Mouse (Mus musculus): ENCODE data around the gene Spock1. TPM values are rescaled to one million over a fixed set of nuclear protein-coding genes. Genes with fewer than 3 reads are reported as not detected.

The Spock1 gene
- total and polyA plus RNA-seq, 2 experiments: not detected

DNA sequence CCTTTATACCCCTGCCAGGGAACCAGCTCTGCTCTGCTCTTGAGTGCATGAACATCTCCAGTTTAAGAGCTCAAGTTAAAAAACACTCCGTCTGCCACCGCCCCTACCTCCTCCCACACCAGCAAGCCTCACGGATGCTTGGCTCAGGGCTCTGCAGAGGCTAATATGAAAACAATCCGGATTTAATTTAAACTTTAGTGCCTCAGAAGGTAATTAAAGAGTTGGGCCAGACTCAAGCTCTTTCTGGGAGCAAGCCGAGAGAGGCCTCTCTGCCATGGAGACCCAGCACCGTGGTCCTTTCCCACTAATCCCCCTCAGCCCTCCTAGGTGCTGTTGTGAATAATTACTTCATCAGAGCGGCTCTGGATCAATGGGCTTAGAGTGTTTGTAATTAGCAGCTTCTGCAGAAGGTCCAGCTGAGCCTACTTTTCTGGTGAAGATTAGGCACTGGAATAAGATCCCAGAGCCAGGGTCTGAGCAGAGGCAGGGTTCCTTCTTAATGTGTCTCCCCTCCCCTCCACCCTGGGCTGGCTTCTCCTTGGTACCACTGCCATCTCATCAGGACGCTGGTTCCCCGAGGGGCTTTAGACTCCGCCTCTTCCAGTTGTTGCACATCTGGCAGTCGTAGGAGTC lies 457.8 kb downstream of the Spock1 start:
- WGBS: 43% methylated on average over 11 of the region's 11 CpGs

DNA sequence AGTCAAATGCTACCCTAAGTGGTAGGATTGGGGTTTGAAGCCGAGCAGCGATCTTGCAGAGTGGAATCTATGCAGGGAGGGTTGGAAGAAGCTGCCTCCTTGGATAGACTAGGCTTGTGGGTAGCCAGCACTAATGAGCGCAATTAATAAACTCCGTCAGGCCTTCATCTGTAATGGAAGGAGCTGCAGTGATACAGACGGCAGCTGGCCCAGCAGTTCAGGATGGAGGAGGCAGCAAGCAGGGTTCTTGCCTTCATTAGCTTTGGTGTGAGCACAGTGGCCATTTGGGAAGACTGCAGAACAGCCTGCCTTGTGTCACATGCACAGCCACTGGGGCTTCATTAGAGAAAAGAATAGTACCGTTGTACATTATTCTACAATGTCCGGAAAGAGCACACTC lies 459.2 kb downstream of the Spock1 start:
- no peak for DNase-seq (ENCODE audit: extremely low read depth, low read depth, low spot score)
- H3K79me2 ChIP-seq (ENCODE audit: control insufficient read depth, insufficient read depth, low read length): no peaks in the 10 kb centered on the region
- 92% methylated on average over 7 of the region's 7 CpGs for WGBS
- TF ChIP-seq CTCF (IDR thresholded peaks at IDR 0.05; ENCODE audit: low read depth, low read length) (no peak), POLR2A (IDR thresholded peaks at IDR 0.05; ENCODE audit: extremely low read depth, insufficient read depth, low read length) (no peak)
- H3K4me1 ChIP-seq (ENCODE audit: control insufficient read depth, insufficient read depth, low read length): no peaks in the 10 kb centered on the region
- H3K4me3 ChIP-seq (ENCODE audit: insufficient read depth, low read depth, low read length): no peak overlapping the region
- H3K9ac ChIP-seq (ENCODE audit: low read depth, low read length): no peak overlapping the region
- H3K36me3 ChIP-seq (ENCODE audit: control insufficient read depth, insufficient read depth, low read length): no peaks in the 10 kb centered on the region
- no peak overlapping the region for H3K27ac ChIP-seq (replicated peaks; ENCODE audit: insufficient read depth, low read depth, low read length)
- 0 out of 2 replicates have a peak, but pooled peaks cover 2% of the 10 kb centered on the region for H3K27me3 ChIP-seq (ENCODE audit: control insufficient read depth, insufficient read depth, low read length)

More for the DNA sequence above, 457.8 kb downstream of the Spock1 start:
- 0 out of 2 replicates have a peak, but pooled peaks cover 2% of the 10 kb centered on the region for H3K27me3 ChIP-seq (ENCODE audit: control insufficient read depth, insufficient read depth, low read length)
- H3K27ac ChIP-seq (replicated peaks; ENCODE audit: insufficient read depth, low read depth, low read length): no peak overlapping the region
- no peaks in the 10 kb centered on the region for H3K36me3 ChIP-seq (ENCODE audit: control insufficient read depth, insufficient read depth, low read length)
- H3K9ac ChIP-seq (ENCODE audit: low read depth, low read length): no peak overlapping the region
- no peak for TF ChIP-seq POLR2A (IDR thresholded peaks at IDR 0.05; ENCODE audit: extremely low read depth, insufficient read depth, low read length)
- TF ChIP-seq CTCF (IDR thresholded peaks at IDR 0.05; ENCODE audit: low read depth, low read length): no peak
- no peaks in the 10 kb centered on the region for H3K4me1 ChIP-seq (ENCODE audit: control insufficient read depth, insufficient read depth, low read length)
- no peak for DNase-seq (ENCODE audit: extremely low read depth, low read depth, low spot score)
- no peaks in the 10 kb centered on the region for H3K79me2 ChIP-seq (ENCODE audit: control insufficient read depth, insufficient read depth, low read length)
- no peak overlapping the region for H3K4me3 ChIP-seq (ENCODE audit: insufficient read depth, low read depth, low read length)

DNA sequence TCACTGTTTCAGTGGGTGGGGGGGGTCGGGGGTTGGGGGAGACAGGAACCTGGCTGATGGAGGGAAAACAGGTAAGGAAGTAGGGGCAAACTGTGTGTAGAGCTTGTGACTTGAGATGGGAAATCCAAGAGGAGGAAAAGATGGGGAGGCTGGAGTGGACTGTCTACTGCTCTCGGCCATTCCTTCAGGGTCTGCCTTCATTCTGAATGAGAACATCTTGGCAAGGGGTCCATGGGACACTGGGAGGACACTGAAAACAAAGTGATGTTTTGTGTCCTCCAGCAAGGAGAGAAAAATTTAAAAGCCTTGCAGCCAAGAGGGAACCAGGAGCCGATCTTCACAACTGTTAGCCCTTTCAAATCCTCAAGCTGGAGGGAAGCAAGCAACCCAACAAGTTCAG lies 463.2 kb downstream of the Spock1 start:
- DNase-seq (ENCODE audit: extremely low read depth, low read depth, low spot score): no peak
- Histone ChIP-seq H3K36me3 (ENCODE audit: control insufficient read depth, insufficient read depth, low read length) (no peaks in the 10 kb centered on the region), H3K79me2 (ENCODE audit: control insufficient read depth, insufficient read depth, low read length) (no peaks in the 10 kb centered on the region), H3K27me3 (ENCODE audit: control insufficient read depth, insufficient read depth, low read length) (0 out of 2 replicates have a peak, but pooled peaks cover 2% of the 10 kb centered on the region), H3K4me3 (ENCODE audit: insufficient read depth, low read depth, low read length) (no peak overlapping the region), H3K4me1 (ENCODE audit: control insufficient read depth, insufficient read depth, low read length) (no peaks in the 10 kb centered on the region), H3K27ac (replicated peaks; ENCODE audit: insufficient read depth, low read depth, low read length) (no peak overlapping the region), H3K9ac (ENCODE audit: low read depth, low read length) (no peak overlapping the region)
- WGBS: 68% methylated on average over 3 of the region's 3 CpGs
- TF ChIP-seq CTCF (IDR thresholded peaks at IDR 0.05; ENCODE audit: low read depth, low read length) (no peak), POLR2A (IDR thresholded peaks at IDR 0.05; ENCODE audit: extremely low read depth, insufficient read depth, low read length) (no peak)

DNA sequence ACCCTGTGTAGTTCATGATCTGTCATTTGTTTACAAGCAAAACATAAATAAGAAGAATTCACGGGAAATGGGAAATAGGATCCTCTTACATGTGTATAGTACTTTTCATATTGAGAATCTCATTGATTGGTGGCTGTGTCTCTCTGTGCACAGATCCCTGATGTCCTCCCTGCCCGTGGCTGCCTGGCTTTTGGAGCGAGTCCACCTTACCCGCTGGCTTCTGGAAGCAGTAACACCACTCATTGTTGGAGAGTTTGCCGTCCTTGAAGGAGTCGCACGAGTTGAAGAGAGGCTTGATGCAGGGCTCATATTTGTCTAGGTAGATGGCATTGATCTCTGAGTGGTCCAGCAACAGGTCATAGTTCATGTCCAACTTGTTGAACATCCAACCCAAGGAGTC lies 468.0 kb downstream of the Spock1 start:
- DNase-seq (ENCODE audit: extremely low read depth, low read depth, low spot score): no peak
- H3K27me3 ChIP-seq (ENCODE audit: control insufficient read depth, insufficient read depth, low read length): no peaks in the 10 kb centered on the region
- H3K9ac ChIP-seq (ENCODE audit: low read depth, low read length): no peak overlapping the region
- no peak for TF ChIP-seq POLR2A (IDR thresholded peaks at IDR 0.05; ENCODE audit: extremely low read depth, insufficient read depth, low read length)
- TF ChIP-seq CTCF (IDR thresholded peaks at IDR 0.05; ENCODE audit: low read depth, low read length): no peak
- no peaks in the 10 kb centered on the region for H3K36me3 ChIP-seq (ENCODE audit: control insufficient read depth, insufficient read depth, low read length)
- WGBS: 86% methylated on average over 7 of the region's 7 CpGs
- no peak overlapping the region for H3K4me3 ChIP-seq (ENCODE audit: insufficient read depth, low read depth, low read length)
- no peaks in the 10 kb centered on the region for H3K4me1 ChIP-seq (ENCODE audit: control insufficient read depth, insufficient read depth, low read length)
- no peak overlapping the region for H3K27ac ChIP-seq (replicated peaks; ENCODE audit: insufficient read depth, low read depth, low read length)
- H3K79me2 ChIP-seq (ENCODE audit: control insufficient read depth, insufficient read depth, low read length): no peaks in the 10 kb centered on the region

DNA sequence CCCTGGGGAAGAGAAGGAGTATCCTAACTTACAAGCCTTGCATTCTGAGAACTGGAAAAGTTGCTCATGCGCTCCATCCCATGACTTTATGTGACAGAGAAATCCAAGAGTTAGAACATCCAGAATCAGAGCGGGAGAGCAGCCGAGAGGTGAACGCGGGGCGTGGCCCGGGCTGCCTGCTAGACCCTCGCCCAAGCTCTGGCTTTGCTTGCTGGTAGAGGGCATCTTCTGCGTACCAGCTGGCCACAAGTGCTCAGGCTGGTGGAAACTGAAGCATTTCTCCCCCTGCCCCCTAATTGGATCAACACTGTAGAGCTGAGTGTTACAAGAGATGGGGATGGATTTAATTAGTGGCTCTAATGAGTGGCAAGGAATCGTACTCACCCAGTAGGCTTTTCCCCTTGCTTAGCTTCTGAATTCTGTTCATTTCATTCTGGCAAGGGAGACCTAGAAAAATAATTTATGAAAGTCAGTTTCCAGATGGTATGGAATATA lies 472.4 kb downstream of the Spock1 start:
- TF ChIP-seq CTCF (IDR thresholded peaks at IDR 0.05; ENCODE audit: low read depth, low read length) (no peak), POLR2A (IDR thresholded peaks at IDR 0.05; ENCODE audit: extremely low read depth, insufficient read depth, low read length) (no peak)
- Histone ChIP-seq H3K27me3 (ENCODE audit: control insufficient read depth, insufficient read depth, low read length) (no peaks in the 10 kb centered on the region; the same call in 1 of the 2 replicates), H3K4me1 (ENCODE audit: control insufficient read depth, insufficient read depth, low read length) (no peaks in the 10 kb centered on the region), H3K27ac (replicated peaks; ENCODE audit: insufficient read depth, low read depth, low read length) (no peak overlapping the region), H3K4me3 (ENCODE audit: insufficient read depth, low read depth, low read length) (no peak overlapping the region), H3K9ac (ENCODE audit: low read depth, low read length) (no peak overlapping the region), H3K79me2 (ENCODE audit: control insufficient read depth, insufficient read depth, low read length) (no peaks in the 10 kb centered on the region), H3K36me3 (ENCODE audit: control insufficient read depth, insufficient read depth, low read length) (no peaks in the 10 kb centered on the region)
- 88% methylated on average over 10 of the region's 10 CpGs for WGBS
- DNase-seq (ENCODE audit: extremely low read depth, low read depth, low spot score): no peak

DNA sequence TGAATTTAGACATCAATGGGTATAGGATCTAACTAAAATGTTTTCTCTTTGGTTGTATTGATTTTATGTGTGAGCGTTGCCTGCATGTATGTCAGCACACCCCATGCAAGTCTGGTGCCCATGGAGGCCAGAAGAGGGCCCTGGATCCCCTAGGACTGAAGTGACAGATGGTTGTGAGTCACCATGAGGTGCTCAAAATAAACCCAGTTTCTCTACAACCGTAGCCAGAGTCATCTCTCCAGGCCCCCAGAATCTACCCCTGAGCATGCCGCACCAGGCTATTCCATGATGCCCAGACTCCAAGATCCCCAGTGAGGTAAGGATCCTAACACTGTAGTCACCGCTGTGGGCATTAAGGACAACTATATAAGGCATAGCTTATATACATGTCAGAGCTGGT lies 474.3 kb downstream of the Spock1 start:
- TF ChIP-seq POLR2A (IDR thresholded peaks at IDR 0.05; ENCODE audit: extremely low read depth, insufficient read depth, low read length): no peak
- TF ChIP-seq CTCF (IDR thresholded peaks at IDR 0.05; ENCODE audit: low read depth, low read length): no peak
- no peaks in the 10 kb centered on the region for H3K79me2 ChIP-seq (ENCODE audit: control insufficient read depth, insufficient read depth, low read length)
- no peak overlapping the region for H3K4me3 ChIP-seq (ENCODE audit: insufficient read depth, low read depth, low read length)

More for the DNA sequence above, 474.3 kb downstream of the Spock1 start:
- 84% methylated on average over 4 of the region's 4 CpGs for WGBS
- H3K36me3 ChIP-seq (ENCODE audit: control insufficient read depth, insufficient read depth, low read length): no peaks in the 10 kb centered on the region
- no peaks in the 10 kb centered on the region for H3K4me1 ChIP-seq (ENCODE audit: control insufficient read depth, insufficient read depth, low read length)
- no peaks in the 10 kb centered on the region; the same call in 1 of the 2 replicates for H3K27me3 ChIP-seq (ENCODE audit: control insufficient read depth, insufficient read depth, low read length)
- no peak for DNase-seq (ENCODE audit: extremely low read depth, low read depth, low spot score)
- H3K9ac ChIP-seq (ENCODE audit: low read depth, low read length): no peak overlapping the region
- H3K27ac ChIP-seq (replicated peaks; ENCODE audit: insufficient read depth, low read depth, low read length): no peak overlapping the region

All from liver, adult 2 months (tissue).